Mouse (Mus musculus) left cerebral cortex, postnatal 14 days (tissue): ENCODE data around the gene Gcnt2. TPM values are rescaled to one million over a fixed set of nuclear protein-coding genes. Genes with fewer than 3 reads are reported as not detected.

Experiments
- DNase-seq, 2 experiments: peaks; one replicate each; pipeline ENCODE4 v3.0.0; 2021 to 2022; ENCODE audit warnings: low spot score in 2 of 2, mixed read lengths in 1 of 2
- intact Hi-C: fragments of 180-260 bp; cut with DNase I; formaldehyde crosslinking; loops from one replicate; pipeline ENCODE4 v1.15.1; 2025
- total RNA-seq, 2 experiments: library from RNA; stranded (reverse); gene quantifications; 2 replicates each; pipeline ENCODE4 v1.2.3; 2021

The Gcnt2 gene
- total RNA-seq, 2 experiments from 2014 or later, result 10.7 to 12.9 TPM

GRCm38 (mm10) chr13:40899349-40899993 is 39.9 kb downstream of the Gcnt2 start:
- DNase-seq, result peak; percentile 34 to 51

GRCm38 (mm10) chr13:40899994-40900970 is 40.7 kb downstream of the Gcnt2 start:
- intact Hi-C loops, result no loop called here
- DNase-seq, result no peak

More at GRCm38 (mm10) chr13:40899349-40899993, 39.9 kb downstream of the Gcnt2 start:
- intact Hi-C loops, result no loop called here

- no peak for DNase-seq
- intact Hi-C loops, result no loop called here
These were observed 41.7 kb downstream of the Gcnt2 start for GRCm38 (mm10) chr13:40901263-40901662.

- intact Hi-C loops, result no loop called here
- DNase-seq, result no peak
These were observed 42.4 kb downstream of the Gcnt2 start for GRCm38 (mm10) chr13:40901831-40902459.

GRCm38 (mm10) chr13:40904080-40904479 is 44.5 kb downstream of the Gcnt2 start:
- DNase-seq, result no peak
- intact Hi-C loops, result no loop called here

GRCm38 (mm10) chr13:40906528-40906927 is 47.0 kb downstream of the Gcnt2 start:
- DNase-seq, result no peak
- intact Hi-C loops, result no loop called here

GRCm38 (mm10) chr13:40907274-40907673 is 47.7 kb downstream of the Gcnt2 start:
- intact Hi-C loops, result no loop called here

GRCm38 (mm10) chr13:40908044-40908443 is 48.5 kb downstream of the Gcnt2 start:
- intact Hi-C loops, result no loop called here
- DNase-seq, result no peak

More at GRCm38 (mm10) chr13:40907274-40907673, 47.7 kb downstream of the Gcnt2 start:
- no peak for DNase-seq

- no peak for DNase-seq
- intact Hi-C loops, result no loop called here
These were observed 49.5 kb downstream of the Gcnt2 start for GRCm38 (mm10) chr13:40909060-40909459.

GRCm38 (mm10) chr13:40910047-40910446 is 50.5 kb downstream of the Gcnt2 start:
- no peak for DNase-seq
- intact Hi-C loops, result no loop called here

GRCm38 (mm10) chr13:40911951-40912350 is 52.4 kb downstream of the Gcnt2 start:
- intact Hi-C loops, result no loop called here
- DNase-seq, result no peak

GRCm38 (mm10) chr13:40913395-40914018 is 54.0 kb downstream of the Gcnt2 start:
- intact Hi-C loops, result no loop called here
- DNase-seq, result no peak

GRCm38 (mm10) chr13:40914053-40914585 is 54.6 kb downstream of the Gcnt2 start:
- intact Hi-C loops, result no loop called here

GRCm38 (mm10) chr13:40916321-40917160 is 57.0 kb downstream of the Gcnt2 start:
- no peak for DNase-seq
- intact Hi-C loops, result no loop called here

More at GRCm38 (mm10) chr13:40914053-40914585, 54.6 kb downstream of the Gcnt2 start:
- no peak for DNase-seq

- DNase-seq, result peak; percentile 40 to 56
- intact Hi-C loops, result no loop called here
These were observed 57.9 kb downstream of the Gcnt2 start for GRCm38 (mm10) chr13:40917161-40918091.

- DNase-seq, result no peak
- intact Hi-C loops, result no loop called here
These were observed 61.9 kb downstream of the Gcnt2 start for GRCm38 (mm10) chr13:40921326-40922059.
